Mouse (Mus musculus) limb, embryonic 14.5 days (tissue): ENCODE results near the gene Fes. TPM values are rescaled to one million over a fixed set of nuclear protein-coding genes. Genes with fewer than 3 reads are reported as not detected.
"Not testable (repeated sequence)": the region's sequence is repeated elsewhere in the genome, so short reads cannot be mapped to it uniquely, and the experiment has no call there.

Source experiments
- ATAC-seq: fragments of 200-750 bp; cut with Nextera tagmentation; 2 replicates; pipeline ENCODE4 v1.8.0; 2017; ENCODE audit warnings: low read depth, moderate number of reproducible peaks, moderate TSS enrichment; ENCODE audit not compliant: low FRiP score
- DNase-seq: peaks from one replicate; pipeline ENCODE4 v3.0.0-alpha.2; 2015; ENCODE audit warnings: low spot score
- H3K27ac ChIP-seq: fragments of 300-500 bp; sonication (generic); replicated peaks from 2 replicates; pipeline ENCODE4 v1.5.1; 2014; ENCODE audit warnings: low read depth, mild to moderate bottlenecking, low read length, moderate library complexity, mixed read lengths
- H3K27me3 ChIP-seq: fragments of 300-500 bp; sonication (generic); 2 replicates; pipeline ENCODE4 v1.6.1; 2014; ENCODE audit warnings: low read length, mixed read lengths; ENCODE audit not compliant: control insufficient read depth, insufficient read depth
- H3K36me3 ChIP-seq: fragments of 300-500 bp; sonication (generic); 2 replicates; pipeline ENCODE4 v1.6.1; 2014; ENCODE audit warnings: mild to moderate bottlenecking, low read length, moderate library complexity, mixed read lengths; ENCODE audit not compliant: control insufficient read depth, insufficient read depth
- H3K4me1 ChIP-seq: fragments of 300-500 bp; sonication (generic); 2 replicates; pipeline ENCODE4 v1.6.1; 2014; ENCODE audit warnings: antibody characterized with exemption, low read length, mixed read lengths; ENCODE audit not compliant: control insufficient read depth, insufficient read depth
- H3K4me2 ChIP-seq: fragments of 300-500 bp; sonication (generic); replicated peaks from 2 replicates; pipeline ENCODE4 v1.6.1; 2014; ENCODE audit warnings: low read depth, mild to moderate bottlenecking, low read length, moderate library complexity; ENCODE audit not compliant: severe bottlenecking
- H3K4me3 ChIP-seq: fragments of 300-500 bp; sonication (generic); replicated peaks from 2 replicates; pipeline ENCODE4 v1.5.1; 2014; ENCODE audit warnings: low read length
- H3K9ac ChIP-seq: fragments of 300-500 bp; sonication (generic); 2 replicates; pipeline ENCODE4 v1.6.1; 2014; ENCODE audit warnings: mild to moderate bottlenecking, low read depth, low read length, moderate library complexity; ENCODE audit not compliant: severe bottlenecking
- H3K9me3 ChIP-seq: fragments of 300-500 bp; sonication (generic); 2 replicates; pipeline ENCODE4 v1.6.1; 2016; ENCODE audit warnings: low read length; ENCODE audit not compliant: control insufficient read depth
- POLR2A ChIP-seq: fragments of 200-500 bp; IDR thresholded peaks from 2 replicates; pipeline ENCODE4 v1.8.0; 2012; ENCODE audit warnings: inconsistent platforms, mild to moderate bottlenecking, moderate library complexity, borderline replicate concordance; ENCODE audit not compliant: insufficient read depth, insufficient read length; ENCODE audit errors: extremely low read depth
- WGBS: fragments of 180-500 bp; shearing (Covaris S2); extraction: QIAGEN DNeasy Blood & Tissue Kit; methylation state at CpG from one replicate; pipeline ENCODE4 v1.1.7; 2014; 5-methylcytosine and 5-hydroxymethylcytosine counted together
- polyA plus RNA-seq, 2 experiments: library from polyadenylated mRNA; depleted of rRNA in 1 of 2; stranded (reverse) in 1 of 2; unstranded in 1 of 2; fragments of >200 nt; fragmentation: Nextera tagmentation in 1 of 2; extraction: Ambion mirVana in 1 of 2; gene quantifications; 2 replicates each; pipeline versions ENCODE4 v1.2.1 to v1.2.3; 2012 to 2014

The Fes gene
- polyA plus RNA-seq, 2 experiments, result 12.6 to 23.5 TPM

GRCm38 (mm10) chr7:80400571-80400970 is 12.8 kb upstream of the Fes start:
- WGBS, result 58% methylated on average over 6 of the region's 6 CpGs
- H3K27me3 ChIP-seq, result no peaks in the 10 kb centered on the region
- no peaks in the 10 kb centered on the region for H3K9me3 ChIP-seq
- H3K4me1 ChIP-seq, result peaks cover 24% of the 10 kb centered on the region
- TF ChIP-seq POLR2A, result no peak
- ATAC-seq, result no peak
- H3K4me3 ChIP-seq, result peak overlapping the region; percentile 89
- no peak overlapping the region for H3K27ac ChIP-seq
- peaks cover 26% of the 10 kb centered on the region for H3K36me3 ChIP-seq
- H3K9ac ChIP-seq, result 0 out of 2 replicates have a peak overlapping the region, but pooled peaks have one; percentile 97
- no peak for DNase-seq
- peak overlapping the region; percentile 87 for H3K4me2 ChIP-seq

- ATAC-seq, result no peak
- no peaks in the 10 kb centered on the region for H3K27me3 ChIP-seq
- H3K4me2 ChIP-seq, result peak overlapping the region; percentile 87; the same call in 1 of the 2 replicates
- peaks cover 24% of the 10 kb centered on the region for H3K4me1 ChIP-seq
- 41% methylated on average over 5 of the region's 5 CpGs for WGBS
- H3K27ac ChIP-seq, result no peak overlapping the region
- H3K36me3 ChIP-seq, result peaks cover 31% of the 10 kb centered on the region
- no peak overlapping the region for H3K4me3 ChIP-seq
- TF ChIP-seq POLR2A, result no peak
- H3K9ac ChIP-seq, result 0 out of 2 replicates have a peak overlapping the region, but pooled peaks have one; percentile 97
- no peaks in the 10 kb centered on the region for H3K9me3 ChIP-seq
- DNase-seq, result no peak
These were observed 12.4 kb upstream of the Fes start for GRCm38 (mm10) chr7:80400099-80400498.

- Histone ChIP-seq H3K9me3 (no peaks in the 10 kb centered on the region), H3K9ac (no peak overlapping the region), H3K4me3 (no peak overlapping the region), H3K27ac (no peak overlapping the region), H3K4me1 (peaks cover 24% of the 10 kb centered on the region), H3K36me3 (peaks cover 40% of the 10 kb centered on the region), H3K4me2 (no peak overlapping the region), H3K27me3 (no peaks in the 10 kb centered on the region)
- ATAC-seq, result no peak
- TF ChIP-seq POLR2A, result no peak
- DNase-seq, result no peak
- 75% methylated on average over 9 of the region's 9 CpGs for WGBS
These were observed 11.1 kb upstream of the Fes start for GRCm38 (mm10) chr7:80398654-80399444.

GRCm38 (mm10) chr7:80397986-80398385 is 10.2 kb upstream of the Fes start:
- Histone ChIP-seq H3K27me3 (no peaks in the 10 kb centered on the region), H3K9ac (no peak overlapping the region), H3K9me3 (no peaks in the 10 kb centered on the region), H3K4me2 (no peak overlapping the region), H3K36me3 (peaks cover 49% of the 10 kb centered on the region), H3K4me1 (peaks cover 21% of the 10 kb centered on the region), H3K4me3 (no peak overlapping the region), H3K27ac (no peak overlapping the region)
- WGBS, result 95% methylated on average over 7 of the region's 9 CpGs
- ATAC-seq, result no peak
- TF ChIP-seq POLR2A, result no peak
- DNase-seq, result no peak

GRCm38 (mm10) chr7:80396427-80396826 is 8.7 kb upstream of the Fes start:
- 89% methylated on average over 4 of the region's 4 CpGs for WGBS
- Histone ChIP-seq H3K4me1 (peaks cover 20% of the 10 kb centered on the region), H3K36me3 (peaks cover 64% of the 10 kb centered on the region)
- not testable (repeated sequence) for H3K4me2 ChIP-seq, H3K27ac ChIP-seq, H3K9ac ChIP-seq, H3K4me3 ChIP-seq, H3K9me3 ChIP-seq, ATAC-seq, H3K27me3 ChIP-seq, DNase-seq
